Mouse (Mus musculus): ENCODE measurements around the gene Surf6.
"Not testable (repeated sequence)": the region's sequence is repeated elsewhere in the genome, so short reads cannot be mapped to it uniquely, and the experiment has no call there.

Surf6 gene

GRCm38 (mm10) chr2:26913416-26914147 is 10.9 kb upstream of the Surf6 start:
- no peak for DNase-seq (ENCODE audit: low spot score in 2 of 2)

GRCm38 (mm10) chr2:26912253-26912770 is 9.6 kb upstream of the Surf6 start:
- no peak for DNase-seq (ENCODE audit: low spot score in 2 of 2)

GRCm38 (mm10) chr2:26910994-26911765 is 8.5 kb upstream of the Surf6 start:
- DNase-seq (ENCODE audit: low spot score in 2 of 2): peak; percentile 77 to 83

DNA sequence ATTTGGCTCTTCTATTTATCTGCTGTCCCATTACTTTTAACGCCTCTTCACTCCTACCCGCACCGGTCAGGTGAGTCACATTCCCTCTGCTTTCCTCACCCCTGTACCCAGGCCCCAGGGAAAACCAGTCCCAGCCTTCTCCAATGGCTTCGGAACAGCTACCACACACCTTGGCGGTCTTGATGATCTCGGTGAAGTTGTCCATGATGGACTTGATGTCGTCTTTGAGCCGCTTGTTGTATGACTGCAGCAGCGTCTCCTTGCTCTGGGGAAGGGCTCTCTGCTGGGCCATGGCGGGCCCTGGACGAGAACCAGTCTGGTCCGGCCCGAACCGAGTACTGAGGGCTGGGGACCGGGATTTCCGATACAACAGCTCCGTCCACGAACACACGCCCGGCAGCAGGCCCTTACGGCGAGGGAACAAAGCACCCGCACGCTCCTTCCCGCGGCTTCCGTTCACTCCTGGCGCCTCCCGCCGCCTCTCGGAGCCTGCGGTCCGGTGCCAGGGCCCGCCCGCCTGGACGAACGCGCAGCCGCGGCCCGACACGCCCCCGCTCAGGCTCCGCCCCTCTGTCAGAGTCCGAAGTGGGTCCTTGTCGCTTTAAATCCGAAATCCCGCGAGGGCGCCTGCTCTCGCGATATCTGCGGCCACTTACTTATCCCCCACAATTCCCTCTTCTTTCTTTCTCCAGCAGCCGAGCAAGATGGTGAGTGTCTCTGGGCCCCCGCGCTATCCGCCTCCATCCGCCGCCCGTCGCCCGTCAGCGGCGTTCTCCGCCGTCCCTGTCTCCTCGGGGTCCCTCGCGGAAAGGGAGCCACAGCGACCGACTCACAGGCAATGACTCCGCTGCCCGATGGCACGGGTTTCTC is 7.7 kb upstream of the Surf6 start, which contains the start of the genes Med22 and Rpl7a:
TSS of gene Med22 (minus strand) at position 554 of the 870 bp plus-strand sequence.
TSS of gene Rpl7a (plus strand) at position 641 of the 870 bp plus-strand sequence.
- DNase-seq (ENCODE audit: low spot score in 2 of 2): peak; percentile 99 to 100

- DNase-seq (ENCODE audit: low spot score in 2 of 2): no peak
Observed at GRCm38 (mm10) chr2:26909387-26909784, 6.7 kb upstream of the Surf6 start.

- no peak for DNase-seq (ENCODE audit: low spot score in 2 of 2)
Observed at GRCm38 (mm10) chr2:26908710-26909386, 6.2 kb upstream of the Surf6 start.

- no peak for DNase-seq (ENCODE audit: low spot score in 2 of 2)
Observed at GRCm38 (mm10) chr2:26907109-26907508, 4.4 kb upstream of the Surf6 start.

- DNase-seq (ENCODE audit: low spot score in 2 of 2): peak in 1 of 2 experiments; percentile 9
Observed at GRCm38 (mm10) chr2:26906431-26906830, 3.8 kb upstream of the Surf6 start.

DNA sequence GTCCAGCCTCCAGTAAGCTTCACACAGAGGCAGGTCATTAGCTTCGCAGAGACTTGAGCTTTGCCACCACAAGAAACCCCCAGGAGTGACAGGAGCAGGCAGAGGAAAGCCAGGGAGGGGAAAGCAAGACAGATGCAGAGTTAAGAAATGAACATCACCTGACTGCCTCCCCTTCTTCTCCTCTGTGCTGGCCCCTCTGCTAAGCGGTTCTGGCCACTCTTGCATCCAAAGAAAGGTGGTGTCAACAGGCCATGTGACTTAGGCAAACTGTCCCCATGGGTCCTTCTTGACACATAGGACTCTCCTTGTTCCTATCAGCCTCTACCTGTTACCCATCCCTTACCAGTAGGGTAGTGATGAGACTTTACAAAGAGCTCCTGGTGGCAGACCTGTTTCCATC is 3.3 kb upstream of the Surf6 start:
- DNase-seq (ENCODE audit: low spot score in 2 of 2): no peak

DNA sequence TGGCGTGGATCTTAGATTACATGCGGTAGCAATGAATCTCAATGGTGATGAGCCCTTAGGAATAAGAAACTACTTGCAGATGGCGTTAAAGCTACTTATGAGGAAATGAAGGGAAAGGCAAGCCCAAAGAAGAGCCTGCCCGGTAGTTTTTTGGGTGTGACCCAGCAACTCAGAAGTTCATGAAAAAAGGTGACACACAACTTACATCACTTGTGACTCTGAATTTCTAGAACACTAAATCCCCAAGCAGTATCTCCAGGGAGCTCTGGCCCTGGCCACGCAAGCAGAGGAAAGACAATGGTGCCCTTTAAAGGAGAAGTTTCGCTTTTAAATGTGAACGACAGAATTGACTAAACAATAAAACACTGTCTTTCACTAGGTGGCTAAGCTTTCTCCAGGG is 632 bp upstream of the Surf6 start:
- DNase-seq (ENCODE audit: low spot score in 2 of 2): no peak

GRCm38 (mm10) chr2:26901834-26902400 is 762 bp downstream of the Surf6 start:
- DNase-seq (ENCODE audit: low spot score in 2 of 2): no peak

- no peak for DNase-seq (ENCODE audit: low spot score in 2 of 2)
Observed at GRCm38 (mm10) chr2:26900731-26901130, 1.9 kb downstream of the Surf6 start.

GRCm38 (mm10) chr2:26895898-26896297 is 6.8 kb downstream of the Surf6 start:
- no peak for DNase-seq (ENCODE audit: low spot score in 2 of 2)

- DNase-seq (ENCODE audit: low spot score in 2 of 2): not testable (repeated sequence)
Observed at GRCm38 (mm10) chr2:26886170-26886569, 16.5 kb downstream of the Surf6 start.

- DNase-seq (ENCODE audit: low spot score in 2 of 2): not testable (repeated sequence)
Observed at GRCm38 (mm10) chr2:26885541-26885940, 17.1 kb downstream of the Surf6 start.

DNA sequence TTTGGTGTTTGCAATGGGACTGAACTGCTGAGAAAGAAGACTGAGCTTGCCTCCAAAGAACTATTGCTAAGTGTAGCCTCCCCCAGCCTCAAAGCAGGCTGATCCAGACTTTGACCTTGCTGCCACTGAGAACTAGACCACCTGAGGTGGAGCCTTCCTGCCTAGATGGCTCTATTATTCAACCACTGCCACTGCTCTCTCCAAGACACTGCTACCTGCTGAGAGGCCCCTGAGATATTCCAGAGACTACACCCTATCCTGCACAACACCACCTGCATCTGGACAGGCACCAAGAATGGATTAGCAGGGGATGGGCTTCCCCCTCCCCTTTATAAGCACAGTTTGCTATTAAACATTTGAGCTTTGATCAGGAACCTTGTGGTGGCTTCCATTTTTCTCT is 24.1 kb downstream of the Surf6 start:
- no peak for DNase-seq (ENCODE audit: low spot score in 2 of 2)

DNA sequence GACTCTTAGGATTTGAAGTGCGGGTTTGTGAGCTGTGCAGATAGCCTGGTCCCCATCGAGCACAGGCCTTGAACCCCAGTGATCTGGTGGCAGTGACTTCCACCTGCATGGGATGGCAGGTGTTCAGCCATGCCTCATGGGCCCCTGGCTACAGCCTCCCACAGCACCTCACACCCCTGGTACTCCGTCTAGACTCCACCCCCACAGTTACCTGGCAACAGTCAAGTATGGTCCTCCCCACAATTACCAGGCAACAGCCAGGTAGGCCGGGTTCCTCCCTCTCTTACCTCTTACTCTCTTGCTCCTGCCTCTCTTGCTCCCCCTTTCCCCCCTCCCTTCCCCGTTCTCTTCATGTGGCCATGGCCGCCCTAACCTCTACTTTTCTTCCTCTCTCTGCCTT is 32.0 kb downstream of the Surf6 start:
- DNase-seq (ENCODE audit: low spot score in 2 of 2): no peak

- no peak for DNase-seq (ENCODE audit: low spot score in 2 of 2)
Observed at GRCm38 (mm10) chr2:26864879-26865278, 37.8 kb downstream of the Surf6 start, which contains the start of gene Abo. Abo (minus strand) TSS chr2:26864979.

- DNase-seq (ENCODE audit: low spot score in 2 of 2): no peak
Observed at GRCm38 (mm10) chr2:26862856-26863255, 39.8 kb downstream of the Surf6 start.

DNA sequence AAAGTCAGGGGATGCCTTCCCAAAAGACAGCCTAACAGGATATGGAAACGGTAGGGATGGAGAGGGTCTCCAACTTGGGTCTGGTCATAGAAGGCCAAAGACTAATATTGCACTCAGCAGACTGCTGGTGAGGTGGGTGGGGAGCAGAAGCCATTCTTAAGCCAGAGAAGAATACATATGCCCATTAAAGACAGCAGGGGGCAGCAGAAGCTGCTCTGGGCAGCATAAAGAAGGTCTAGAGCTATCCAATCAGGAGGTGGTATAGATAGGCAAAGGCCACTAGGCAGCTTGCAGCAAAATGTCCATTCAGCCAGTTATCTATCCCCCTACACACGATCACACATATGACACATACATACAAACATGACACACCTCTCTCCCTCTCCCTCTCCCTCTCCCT is 55.0 kb downstream of the Surf6 start:
- DNase-seq (ENCODE audit: low spot score in 2 of 2): no peak

Measured in right cerebral cortex, postnatal 10 days (tissue).